Mouse (Mus musculus): Measurements from ENCODE around the gene Gtf2a1.
"Not testable (repeated sequence)": the region's sequence is repeated elsewhere in the genome, so short reads cannot be mapped to it uniquely, and the experiment has no call there.

Gtf2a1 gene

DNA sequence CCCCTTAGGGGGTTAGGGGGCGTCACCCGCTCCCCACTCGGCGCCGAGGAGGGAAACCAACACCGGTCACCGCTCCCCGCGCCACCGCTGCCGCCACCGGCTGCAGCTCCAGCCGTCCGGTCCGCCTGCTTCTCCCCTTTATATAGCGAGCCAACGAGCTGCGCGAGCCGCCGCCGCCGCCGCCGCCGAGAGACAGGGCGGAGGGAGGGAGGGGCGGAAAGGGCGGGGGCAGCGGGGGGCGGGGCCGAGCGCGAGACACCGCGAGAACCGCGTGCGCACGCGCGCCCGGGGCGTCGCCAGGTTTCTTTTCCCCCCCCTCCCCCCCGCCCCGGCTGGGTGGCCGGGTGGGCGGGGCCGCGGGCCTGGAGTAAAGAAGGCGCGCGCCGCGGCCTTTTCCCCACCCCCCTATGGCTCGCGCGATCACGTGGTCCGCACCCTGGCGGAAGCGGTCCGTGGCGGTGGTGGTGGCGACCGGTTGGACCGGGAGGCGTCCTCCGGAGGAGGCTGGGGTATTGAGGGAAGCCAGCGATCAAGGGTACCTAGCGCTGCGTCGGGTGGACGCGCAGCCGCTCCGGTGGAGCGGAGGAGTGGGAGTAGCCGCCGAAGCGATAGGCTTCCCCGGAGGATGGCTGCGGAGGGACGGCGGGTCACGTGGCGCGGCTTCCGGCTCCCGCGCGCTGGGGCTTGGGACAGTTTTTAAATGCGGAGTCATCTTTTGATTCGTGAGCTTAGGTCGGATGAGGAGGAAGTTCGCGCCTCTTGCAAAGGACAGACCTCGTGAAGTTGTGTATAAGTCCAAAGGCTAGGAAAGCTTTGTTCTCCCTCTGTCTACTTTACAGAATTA is at the start of gene Gtf2a1:
Gene Gtf2a1, minus strand, starts transcription at position 641 of the 844 bp plus-strand sequence.
- DNase-seq (ENCODE audit: low spot score in 2 of 2) = peak; percentile 93 to 96

- no peak for DNase-seq (ENCODE audit: low spot score in 2 of 2)
Measured at GRCm38 (mm10) chr12:91638351-91638750, 48.1 kb upstream of the Gtf2a1 start.

DNA sequence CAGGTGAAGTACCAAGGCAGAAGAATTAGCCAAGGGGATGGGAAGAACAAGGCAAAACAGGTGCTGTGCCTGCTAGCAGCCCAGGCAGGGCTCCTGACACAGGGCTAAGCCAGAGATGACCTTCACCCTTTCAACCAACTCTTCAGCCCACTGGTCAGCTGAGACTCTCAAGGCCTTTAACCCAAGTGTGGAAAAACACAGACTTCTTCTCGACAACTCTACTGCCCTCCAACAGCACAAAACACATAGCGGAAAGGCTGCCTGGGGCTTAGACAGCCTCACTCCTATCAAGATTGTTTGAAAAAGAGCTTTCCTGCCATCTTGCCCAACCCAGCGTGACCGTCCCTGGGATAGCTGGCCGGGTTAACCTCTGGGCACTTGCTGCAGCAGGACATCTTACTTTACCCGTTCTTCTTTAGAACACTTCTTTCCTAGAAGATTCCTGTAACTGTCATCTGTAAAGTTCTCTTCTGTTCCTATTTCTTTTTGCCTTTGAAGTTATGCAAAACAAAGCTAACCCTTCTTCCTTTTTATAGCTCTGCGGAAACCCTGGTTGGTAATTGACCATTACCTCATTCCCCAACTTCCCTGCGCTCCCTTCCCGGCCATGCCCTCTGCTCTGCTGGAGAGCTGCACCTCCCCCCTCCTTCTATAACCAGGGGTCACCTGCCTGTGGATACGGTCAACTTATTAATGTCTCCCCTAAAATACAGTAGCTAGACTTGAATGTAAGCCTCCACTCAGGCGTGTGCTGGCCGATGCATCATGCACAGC is 47.0 kb upstream of the Gtf2a1 start:
- no peak for DNase-seq (ENCODE audit: low spot score in 2 of 2)

DNA sequence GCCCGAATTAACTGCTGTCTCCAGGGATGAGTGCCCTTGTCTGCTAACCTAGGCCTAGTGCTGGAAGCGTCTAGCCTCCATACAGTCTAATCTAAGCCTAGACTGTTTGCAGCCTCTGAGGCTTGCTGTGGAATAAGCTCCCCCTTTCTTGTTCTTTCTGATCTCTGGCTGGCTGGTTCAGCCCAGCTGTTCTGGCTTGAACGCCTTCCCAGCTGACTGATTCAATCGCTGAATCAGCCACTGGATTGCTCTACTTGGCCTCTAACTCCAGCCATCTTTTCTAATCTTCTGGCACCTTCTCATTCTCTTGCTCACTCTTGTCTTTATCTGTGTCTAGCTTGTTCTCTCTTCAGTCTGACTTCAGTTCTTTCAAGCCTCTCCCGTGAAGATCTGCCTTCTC is 36.2 kb upstream of the Gtf2a1 start:
- DNase-seq (ENCODE audit: low spot score in 2 of 2) = no peak

GRCm38 (mm10) chr12:91625013-91625412 is 34.7 kb upstream of the Gtf2a1 start:
- DNase-seq (ENCODE audit: low spot score in 2 of 2) = peak in 1 of 2 experiments; percentile 26

- no peak for DNase-seq (ENCODE audit: low spot score in 2 of 2)
Measured at GRCm38 (mm10) chr12:91609425-91609824, 19.1 kb upstream of the Gtf2a1 start.

GRCm38 (mm10) chr12:91607678-91608077 is 17.4 kb upstream of the Gtf2a1 start:
- no peak for DNase-seq (ENCODE audit: low spot score in 2 of 2)

- DNase-seq (ENCODE audit: low spot score in 2 of 2) = no peak
Measured at GRCm38 (mm10) chr12:91606651-91607050, 16.4 kb upstream of the Gtf2a1 start.

DNA sequence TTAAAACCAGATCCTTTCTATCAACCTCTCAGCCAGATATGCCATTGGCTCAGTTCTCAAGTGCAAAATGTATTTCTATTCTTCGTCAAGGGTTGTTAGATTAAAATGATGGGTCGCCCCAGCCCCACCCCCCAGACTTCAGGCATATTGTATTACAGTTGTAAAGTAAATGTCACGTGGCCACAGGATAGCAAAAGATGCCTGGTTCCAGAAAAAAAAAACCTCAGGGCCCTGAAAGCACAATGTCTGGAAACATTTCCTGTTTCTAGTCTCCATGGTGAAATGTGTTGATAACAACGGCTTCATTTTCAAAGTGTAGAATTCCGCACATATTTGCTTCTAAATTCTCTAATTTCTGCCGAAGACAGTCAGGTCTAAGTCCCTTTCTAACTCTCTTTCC is 14.3 kb upstream of the Gtf2a1 start:
- DNase-seq (ENCODE audit: low spot score in 2 of 2) = no peak

DNA sequence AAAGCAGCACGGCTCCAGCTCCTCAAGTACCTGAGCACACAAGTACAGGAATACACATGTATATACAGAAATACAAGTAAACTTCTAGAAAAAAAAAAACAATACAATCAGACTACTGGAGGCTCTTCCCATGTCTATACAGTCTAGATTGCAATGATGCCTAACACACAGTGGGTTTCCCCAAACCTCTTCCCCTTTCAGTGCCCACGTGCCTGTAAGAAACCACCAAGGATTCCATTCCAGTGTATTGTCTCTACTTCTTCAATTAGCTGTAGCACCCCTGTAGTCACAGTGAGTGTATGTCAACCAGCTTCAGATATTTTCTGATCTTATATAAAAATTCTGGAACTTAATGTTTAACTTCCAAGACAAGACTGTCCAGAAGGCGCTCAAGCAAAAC is 1.8 kb upstream of the Gtf2a1 start:
- no peak for DNase-seq (ENCODE audit: low spot score in 2 of 2)

- DNase-seq (ENCODE audit: low spot score in 2 of 2) = no peak
Measured at GRCm38 (mm10) chr12:91591191-91591590, 904 bp upstream of the Gtf2a1 start.

DNA sequence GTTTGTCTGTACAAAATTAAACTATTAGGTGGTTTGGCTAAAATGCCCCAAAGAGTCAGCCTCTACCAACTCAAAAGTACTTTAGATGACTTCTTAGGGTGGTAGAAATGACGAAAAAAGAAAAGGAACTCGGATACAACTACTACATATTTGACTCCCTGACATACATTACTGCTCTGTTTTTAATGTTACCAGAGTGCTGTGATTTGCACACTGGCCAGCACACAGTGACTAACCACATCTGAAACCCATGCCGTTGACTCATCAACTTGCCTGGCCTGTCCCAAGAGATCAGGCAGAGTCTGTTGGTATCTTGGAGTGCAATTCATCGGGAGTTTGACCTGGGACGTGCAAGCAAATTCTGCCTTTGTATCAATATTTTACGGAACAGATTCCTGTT is 429 bp upstream of the Gtf2a1 start:
- peak; percentile 27 to 30 for DNase-seq (ENCODE audit: low spot score in 2 of 2)

- no peak for DNase-seq (ENCODE audit: low spot score in 2 of 2)
Measured at GRCm38 (mm10) chr12:91589542-91589846, 793 bp downstream of the Gtf2a1 start.

GRCm38 (mm10) chr12:91588670-91589541 is 1.4 kb downstream of the Gtf2a1 start:
- DNase-seq (ENCODE audit: low spot score in 2 of 2) = peak; percentile 36 to 56

DNA sequence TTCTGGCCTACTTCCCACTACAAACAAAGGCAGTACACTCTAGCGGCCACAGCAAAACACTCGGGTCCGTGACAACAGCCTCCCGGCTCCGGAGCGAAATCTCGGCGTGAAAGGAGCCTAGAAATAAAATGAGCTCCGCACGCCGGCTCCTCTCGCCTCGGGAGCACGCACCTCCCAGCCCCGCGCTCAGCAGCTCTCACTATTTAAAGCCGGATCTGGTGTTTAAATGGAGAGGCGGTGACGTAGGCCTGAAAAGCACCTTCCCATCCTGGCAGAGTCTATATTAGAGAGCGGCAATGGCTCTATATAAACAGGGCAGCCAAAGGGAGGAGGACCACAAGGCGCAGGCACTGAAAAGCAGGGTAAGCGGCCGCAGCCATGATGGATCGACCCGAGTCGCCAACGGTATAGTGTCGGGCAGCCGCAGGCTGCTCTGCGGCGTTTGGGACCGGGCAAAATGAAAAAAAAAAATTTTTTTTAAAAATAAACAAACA is 2.1 kb downstream of the Gtf2a1 start:
- DNase-seq (ENCODE audit: low spot score in 2 of 2) = peak; percentile 87 to 91

DNA sequence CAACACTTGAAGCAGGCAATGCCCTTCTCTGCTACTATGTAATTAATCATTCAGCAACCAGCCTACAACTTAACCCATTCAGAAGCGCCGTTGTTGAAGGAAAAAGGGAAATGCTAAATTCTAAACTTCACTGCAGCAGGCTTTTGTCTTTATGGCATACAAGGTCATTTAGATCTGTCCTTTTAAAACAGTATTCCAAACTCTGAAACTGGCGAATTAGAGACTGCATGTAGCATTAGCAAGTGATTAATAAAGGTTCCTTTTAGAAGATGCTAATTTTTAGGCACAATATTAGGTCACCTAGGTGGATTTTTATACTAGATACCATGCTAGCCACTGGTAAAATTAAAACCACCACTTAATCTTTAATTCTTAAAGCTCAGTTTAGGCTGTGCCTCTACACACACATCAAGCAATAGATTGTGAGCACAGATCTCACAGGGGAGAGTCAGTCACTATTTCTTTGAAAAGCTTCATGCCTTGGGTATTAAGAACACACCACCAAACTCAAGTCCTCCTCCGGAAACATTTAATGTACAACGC is 2.7 kb downstream of the Gtf2a1 start:
- DNase-seq (ENCODE audit: low spot score in 2 of 2) = no peak

DNA sequence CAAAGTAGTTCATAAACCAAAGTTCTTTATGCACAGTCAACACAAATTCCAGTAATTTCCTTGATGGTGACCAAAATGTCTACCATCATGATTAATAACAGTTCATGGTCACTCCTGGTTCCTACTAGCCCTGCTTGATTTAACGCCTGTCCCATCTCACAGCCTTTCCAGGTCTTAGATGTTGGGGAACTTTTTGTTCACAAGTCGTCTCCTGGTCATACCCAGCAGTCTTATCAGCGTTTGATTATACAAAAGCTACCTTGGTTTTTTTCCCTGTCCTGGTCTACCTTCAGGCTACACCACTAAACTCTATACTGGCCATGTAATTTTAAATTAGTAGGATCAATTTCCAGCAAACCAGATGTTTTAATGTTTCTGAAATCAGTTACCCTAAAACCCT is 3.2 kb downstream of the Gtf2a1 start:
- DNase-seq (ENCODE audit: low spot score in 2 of 2) = no peak

GRCm38 (mm10) chr12:91585815-91586214 is 4.5 kb downstream of the Gtf2a1 start:
- not testable (repeated sequence) for DNase-seq (ENCODE audit: low spot score in 2 of 2)

DNA sequence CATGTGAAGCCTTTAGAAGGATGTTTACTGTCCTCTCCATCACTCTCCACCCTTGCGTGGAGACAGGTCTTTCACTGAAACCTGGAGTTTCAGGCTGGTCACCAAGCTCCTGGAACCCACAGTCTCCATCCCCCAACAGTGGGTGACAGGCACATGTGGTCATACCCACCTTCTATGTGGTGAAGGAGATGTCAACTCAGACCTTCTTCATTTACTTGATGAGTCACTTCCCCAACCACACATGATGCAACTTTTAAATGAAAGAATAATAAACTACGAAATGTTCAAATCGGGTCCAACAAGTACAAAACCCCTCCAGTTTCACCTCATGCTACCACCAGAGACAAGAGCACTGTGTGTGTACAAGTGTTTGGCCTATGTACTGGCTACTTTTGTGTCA is 5.1 kb downstream of the Gtf2a1 start:
- DNase-seq (ENCODE audit: low spot score in 2 of 2) = no peak

GRCm38 (mm10) chr12:91583409-91583808 is 6.9 kb downstream of the Gtf2a1 start:
- DNase-seq (ENCODE audit: low spot score in 2 of 2) = no peak

GRCm38 (mm10) chr12:91582362-91583002 is 7.8 kb downstream of the Gtf2a1 start:
- DNase-seq (ENCODE audit: low spot score in 2 of 2) = no peak

Measured in urinary bladder, postnatal 36 days (tissue).